Mouse (Mus musculus) T-helper 2 cell (primary cell): ENCODE measurements at regions not wholly inside any gene's neighbourhood (a gene's known extent, or its start where the extent isn't known, plus 50 kb on each side); places are given as distances from the start of the nearest gene placed in this dataset.

Experiments
- in situ Hi-C: fragments of 300-600 bp; cut with MboI, MseI; formaldehyde crosslinking; loops from one replicate; pipeline ENCODE4 v1.15.1; 2025; ENCODE audit warnings: high pct_unique_total_duplicates

- in situ Hi-C loops, result no loop called here
Measured at GRCm38 (mm10) chr2:117542298-117542697, 199.5 kb upstream of the Rasgrp1 start.

- in situ Hi-C loops, result no loop called here
Measured at GRCm38 (mm10) chr2:117543301-117543782, 200.5 kb upstream of the Rasgrp1 start.

- in situ Hi-C loops, result no loop called here
Measured at GRCm38 (mm10) chr2:117548273-117548672, 205.5 kb upstream of the Rasgrp1 start.

GRCm38 (mm10) chr2:117556301-117556700, 213.5 kb upstream of the Rasgrp1 start:
- in situ Hi-C loops, result no loop called here

GRCm38 (mm10) chr2:117570987-117571386, 228.2 kb upstream of the Rasgrp1 start:
- in situ Hi-C loops, result no loop called here

- in situ Hi-C loops, result no loop called here
Measured at GRCm38 (mm10) chr2:117587381-117587780, 244.6 kb upstream of the Rasgrp1 start.

GRCm38 (mm10) chr2:117595028-117595427, 252.2 kb upstream of the Rasgrp1 start:
- in situ Hi-C loops, result no loop called here

- in situ Hi-C loops, result no loop called here
Measured at GRCm38 (mm10) chr2:117597573-117597972, 254.8 kb upstream of the Rasgrp1 start.

GRCm38 (mm10) chr2:117614772-117615171, 272.0 kb upstream of the Rasgrp1 start:
- in situ Hi-C loops, result no loop called here

- in situ Hi-C loops, result no loop called here
Measured at GRCm38 (mm10) chr2:117618063-117618462, 275.3 kb upstream of the Rasgrp1 start.

- in situ Hi-C loops, result no loop called here
Measured at GRCm38 (mm10) chr2:117623955-117624354, 281.2 kb upstream of the Rasgrp1 start.

- in situ Hi-C loops, result no loop called here
Measured at GRCm38 (mm10) chr2:117634906-117635305, 292.1 kb upstream of the Rasgrp1 start.

- in situ Hi-C loops, result no loop called here
Measured at GRCm38 (mm10) chr2:117637397-117637796, 294.6 kb upstream of the Rasgrp1 start.

- in situ Hi-C loops, result no loop called here
Measured at GRCm38 (mm10) chr2:117652101-117652500, 309.3 kb upstream of the Rasgrp1 start.

- in situ Hi-C loops, result no loop called here
Measured at GRCm38 (mm10) chr2:117652647-117653046, 309.8 kb upstream of the Rasgrp1 start.

GRCm38 (mm10) chr2:117656546-117657175, 313.9 kb upstream of the Rasgrp1 start:
- in situ Hi-C loops, result no loop called here

GRCm38 (mm10) chr2:117660217-117660924, 317.6 kb upstream of the Rasgrp1 start:
- in situ Hi-C loops, result no loop called here

- in situ Hi-C loops, result no loop called here
Measured at GRCm38 (mm10) chr2:117662653-117663052, 319.9 kb upstream of the Rasgrp1 start.

GRCm38 (mm10) chr2:117666528-117666927, 323.7 kb upstream of the Rasgrp1 start:
- in situ Hi-C loops, result no loop called here

- in situ Hi-C loops, result no loop called here
Measured at GRCm38 (mm10) chr2:117668137-117668536, 325.3 kb upstream of the Rasgrp1 start.

GRCm38 (mm10) chr2:117674877-117675276, 332.1 kb upstream of the Rasgrp1 start:
- in situ Hi-C loops, result no loop called here

GRCm38 (mm10) chr2:117678650-117679049, 335.8 kb upstream of the Rasgrp1 start:
- in situ Hi-C loops, result no loop called here

GRCm38 (mm10) chr2:117685836-117686453, 343.1 kb upstream of the Rasgrp1 start:
- in situ Hi-C loops, result no loop called here
